Mouse (Mus musculus) lung, adult 2 months (tissue): ENCODE results near the gene Adh5.

Source experiments
- CTCF ChIP-seq: fragments of 200-500 bp; IDR thresholded peaks from 2 replicates; pipeline ENCODE4 v1.5.1; 2011; ENCODE audit warnings: mild to moderate bottlenecking, low read length, control low read depth; ENCODE audit not compliant: insufficient read depth
- POLR2A ChIP-seq: fragments of 200-500 bp; IDR thresholded peaks from 2 replicates; pipeline ENCODE4 v1.6.1; 2011; ENCODE audit warnings: low read depth, mild to moderate bottlenecking, control low read depth, low read length, borderline replicate concordance; ENCODE audit errors: extremely low read depth

- no peak for TF ChIP-seq CTCF
- no peak for TF ChIP-seq POLR2A
Observed at GRCm38 (mm10) chr3:138454711-138455435, 12.0 kb downstream of the Adh5 start.
